9 mouse cellular contexts compared by ENCODE assay signal in genomic region chr10:78438094-78438493, GRCm38 (mm10). TPM values are rescaled to one million over a fixed set of nuclear protein-coding genes. Genes with fewer than 3 reads are reported as not detected.
DNase-seq lines count a peak whose midpoint lies in the region; ATAC-seq and TF ChIP-seq lines count a peak whose summit lies in the region.
"Had no signal": no experiment of that assay in that cellular context is flagged by ENCODE, and none has a peak within 500 bp of the region (broad histone marks: within the 10 kb centered on the region; RNA-seq: fewer than 3 reads in every experiment).

No protein-coding gene starts in this region.

- 15% methylated on average over 5 of the region's 5 CpGs for WGBS in forebrain, embryonic 10.5 days
- WGBS in hindbrain, embryonic 11.5 days = 18% methylated on average over 5 of the region's 5 CpGs

- TF ChIP-seq POLR2A in brain, embryonic 14.5 days (IDR thresholded peaks at IDR 0.05; ENCODE audit: borderline replicate concordance, extremely low read depth, insufficient read depth, insufficient read length, poor library complexity, severe bottlenecking) = no peak

- no peaks in the 10 kb centered on the region for H3K9me3 ChIP-seq in forebrain, embryonic 10.5 days
- H3K9me3 ChIP-seq in hindbrain, embryonic 11.5 days (ENCODE audit: control insufficient read depth, low read length) = no peaks in the 10 kb centered on the region
- H3K9me3 ChIP-seq: hindbrain, embryonic 15.5 days had no signal

- DNase-seq in MEL-GATA-1-ER (ENCODE audit: extremely low read depth, low read depth) = peak; percentile 26
- peak; percentile 65 for DNase-seq in brain, embryonic 14.5 days (ENCODE audit: low read depth)
- peak; percentile 76 for DNase-seq in forebrain, embryonic 10.5 days (ENCODE audit: extremely low spot score, low spot score)
- peak; percentile 86 for DNase-seq in hindbrain, embryonic 11.5 days (ENCODE audit: low spot score)
- peak; percentile 75 to 83 for DNase-seq in layer of hippocampus, postnatal 36 days
- DNase-seq in right cerebral cortex, adult 2 months (ENCODE audit: low spot score in 2 of 2) = peak; percentile 81 to 93
- DNase-seq in urinary bladder, postnatal 10 days (ENCODE audit: low spot score) = peak; percentile 43

- H3K27me3 ChIP-seq in forebrain, embryonic 10.5 days (ENCODE audit: poor library complexity, severe bottlenecking) = no peaks in the 10 kb centered on the region
- no peaks in the 10 kb centered on the region for H3K27me3 ChIP-seq in hindbrain, embryonic 11.5 days (ENCODE audit: control insufficient read depth, insufficient read depth, low read length)
- H3K27me3 ChIP-seq: hindbrain, embryonic 15.5 days had no signal

- peaks cover 19% of the 10 kb centered on the region for H3K36me3 ChIP-seq in forebrain, embryonic 10.5 days (replicated peaks)
- no peaks in the 10 kb centered on the region for H3K36me3 ChIP-seq in hindbrain, embryonic 11.5 days (ENCODE audit: control insufficient read depth, insufficient read depth, low read length)

- ATAC-seq in hindbrain, embryonic 11.5 days (ENCODE audit: low FRiP score) = peak; percentile 58
- peak; percentile 71 for ATAC-seq in megakaryocyte-erythroid progenitor cell, adult 5-6 weeks (replicated peaks; ENCODE audit: low FRiP score, low TSS enrichment, poor library complexity, severe bottlenecking)

- no peak overlapping the region for H3K27ac ChIP-seq in forebrain, embryonic 10.5 days
- no peak overlapping the region for H3K27ac ChIP-seq in hindbrain, embryonic 11.5 days (ENCODE audit: low read depth, low read length)
- H3K27ac ChIP-seq: hindbrain, embryonic 15.5 days had no signal

- H3K4me2 ChIP-seq in hindbrain, embryonic 11.5 days (replicated peaks; ENCODE audit: low read depth, low read length) = no peak overlapping the region
- H3K4me2 ChIP-seq: hindbrain, embryonic 15.5 days had no signal

- H3K9ac ChIP-seq in hindbrain, embryonic 11.5 days (ENCODE audit: low read depth, low read length) = no peak overlapping the region
- H3K9ac ChIP-seq: hindbrain, embryonic 15.5 days had no signal

- peak; percentile 94 for TF ChIP-seq CTCF in brain, embryonic 14.5 days (IDR thresholded peaks at IDR 0.05; ENCODE audit: borderline replicate concordance, extremely low read depth, insufficient read depth, insufficient read length)

- H3K4me3 ChIP-seq in forebrain, embryonic 10.5 days = no peak overlapping the region
- H3K4me3 ChIP-seq in hindbrain, embryonic 11.5 days (ENCODE audit: low read depth, low read length) = no peak overlapping the region
- H3K4me3 ChIP-seq: hindbrain, embryonic 15.5 days had no signal

- no peaks in the 10 kb centered on the region for H3K4me1 ChIP-seq in forebrain, embryonic 10.5 days
- no peaks in the 10 kb centered on the region for H3K4me1 ChIP-seq in hindbrain, embryonic 11.5 days (replicated peaks; ENCODE audit: control insufficient read depth, insufficient read depth, low read length)
- H3K4me1 ChIP-seq: hindbrain, embryonic 15.5 days had no signal

RNA-seq across cellular contexts. Expression of gene Cstb, which starts 12.6 kb away (rescaled TPM):
- polyA plus RNA-seq in brain, embryonic 14.5 days (2012; rRNA removed) = 53.5 and 72.9 TPM in 2 replicates
- polyA plus RNA-seq in forebrain, embryonic 10.5 days (2016; fragmentation: Nextera tagmentation; extraction: Ambion mirVana) = 115 and 118 TPM in 2 replicates
- 115 and 117 TPM in 2 replicates for polyA plus RNA-seq in hindbrain, embryonic 11.5 days (2014; fragmentation: Nextera tagmentation; extraction: Ambion mirVana)
- total RNA-seq in layer of hippocampus, postnatal 36 days (2021) = 10 to 100 TPM; 33.5 to 35.0 TPM
- 55.3 and 72.9 TPM in 2 replicates for total RNA-seq in megakaryocyte-erythroid progenitor cell, adult 5-6 weeks (2014; fragmentation: Nextera tagmentation)
- total RNA-seq in megakaryocyte-erythroid progenitor cell, adult 5-6 weeks (2017) = 28.9 and 35.7 TPM in 2 replicates

RNA-seq across cellular contexts. Expression of gene Rrp1, which starts 25.3 kb away (rescaled TPM):
- polyA plus RNA-seq in brain, embryonic 14.5 days (2012; rRNA removed) = 211 and 385 TPM in 2 replicates
- polyA plus RNA-seq in forebrain, embryonic 10.5 days (2016; fragmentation: Nextera tagmentation; extraction: Ambion mirVana) = 338 and 366 TPM in 2 replicates
- 225 and 242 TPM in 2 replicates for polyA plus RNA-seq in hindbrain, embryonic 11.5 days (2014; fragmentation: Nextera tagmentation; extraction: Ambion mirVana)
- total RNA-seq in layer of hippocampus, postnatal 36 days (2021) = 100 to 1,000 TPM; 337 to 355 TPM
- total RNA-seq in megakaryocyte-erythroid progenitor cell, adult 5-6 weeks (2014; fragmentation: Nextera tagmentation) = 202 and 217 TPM in 2 replicates
- 450 and 532 TPM in 2 replicates for total RNA-seq in megakaryocyte-erythroid progenitor cell, adult 5-6 weeks (2017)

RNA-seq across cellular contexts. Expression of gene Pdxk, which starts 26.7 kb away (rescaled TPM):
- 13.8 and 26.2 TPM in 2 replicates for polyA plus RNA-seq in brain, embryonic 14.5 days (2012; rRNA removed)
- 13.0 and 14.0 TPM in 2 replicates for polyA plus RNA-seq in forebrain, embryonic 10.5 days (2016; fragmentation: Nextera tagmentation; extraction: Ambion mirVana)
- 6.8 TPM in 2 replicates for polyA plus RNA-seq in hindbrain, embryonic 11.5 days (2014; fragmentation: Nextera tagmentation; extraction: Ambion mirVana)
- 100 to 1,000 TPM in 1 of 2 experiments, 10 to 100 TPM in 1; 93.3 to 102 TPM for total RNA-seq in layer of hippocampus, postnatal 36 days (2021)
- total RNA-seq in megakaryocyte-erythroid progenitor cell, adult 5-6 weeks (2014; fragmentation: Nextera tagmentation) = 19.2 and 20.1 TPM in 2 replicates
- 8.5 and 16.1 TPM in 2 replicates for total RNA-seq in megakaryocyte-erythroid progenitor cell, adult 5-6 weeks (2017)

Comparison
In these comparisons a context has a peak if more than half of its experiments do, and no peak if none do; other contexts are left out.
1. DNase-seq: peak in every context shown above with its lines; median percentile 87 in right cerebral cortex, adult 2 months; 86 in hindbrain, embryonic 11.5 days; 79 in layer of hippocampus, postnatal 36 days; 76 in forebrain, embryonic 10.5 days; 65 in brain, embryonic 14.5 days; 43 in urinary bladder, postnatal 10 days; 26 in MEL-GATA-1-ER.